Mouse (Mus musculus) heart, embryonic 14.5 days (tissue): Measurements from ENCODE around the gene Nkx2-3. TPM values are rescaled to one million over a fixed set of nuclear protein-coding genes. Genes with fewer than 3 reads are reported as not detected.

ENCODE experiments used
- ATAC-seq: fragments of 200-750 bp; cut with Nextera tagmentation; 2 replicates; pipeline ENCODE4 v1.8.0; 2017; ENCODE audit warnings: low read depth, moderate TSS enrichment; ENCODE audit not compliant: insufficient number of reproducible peaks, insufficient read depth, low FRiP score
- H3K27ac ChIP-seq, 2 experiments: fragments of 200-500 bp in 1 of 2; fragments of 300-500 bp in 1 of 2; sonication (generic) in 1 of 2; replicated peaks in 1 of 2; 2 replicates each; pipeline ENCODE4 v1.5.1; 2012 to 2014; ENCODE audit warnings: low read depth in 2 of 2, low read length in 2 of 2, control low read depth in 1 of 2, mild to moderate bottlenecking in 1 of 2, mixed read lengths in 1 of 2; ENCODE audit not compliant: control insufficient read depth in 1 of 2, insufficient read depth in 1 of 2
- H3K27me3 ChIP-seq: fragments of 300-500 bp; sonication (generic); 2 replicates; pipeline ENCODE4 v1.6.1; 2014; ENCODE audit warnings: mild to moderate bottlenecking, low read length, control low read depth; ENCODE audit not compliant: control insufficient read depth, insufficient read depth
- H3K36me3 ChIP-seq: fragments of 300-500 bp; sonication (generic); 2 replicates; pipeline ENCODE4 v1.6.1; 2014; ENCODE audit warnings: mild to moderate bottlenecking, control low read depth, low read length, mixed read lengths; ENCODE audit not compliant: control insufficient read depth, insufficient read depth
- H3K4me1 ChIP-seq, 2 experiments: fragments of 200-500 bp in 1 of 2; fragments of 300-500 bp in 1 of 2; sonication (generic) in 1 of 2; 2 replicates each; pipeline ENCODE4 v1.6.1; 2012 to 2014; ENCODE audit warnings: low read length in 2 of 2, control low read depth in 1 of 2, mixed read lengths in 1 of 2; ENCODE audit not compliant: control insufficient read depth in 2 of 2, insufficient read depth in 2 of 2
- H3K4me2 ChIP-seq: fragments of 300-500 bp; sonication (generic); 2 replicates; pipeline ENCODE4 v1.6.1; 2014; ENCODE audit warnings: mild to moderate bottlenecking, low read length
- H3K4me3 ChIP-seq, 2 experiments: fragments of 200-500 bp in 1 of 2; fragments of 300-500 bp in 1 of 2; sonication (generic) in 1 of 2; 2 replicates each; pipeline ENCODE4 v1.5.1; 2012 to 2014; ENCODE audit warnings: low read length in 2 of 2, mild to moderate bottlenecking in 2 of 2, control low read depth in 1 of 2, low read depth in 1 of 2, moderate library complexity in 1 of 2; ENCODE audit not compliant: control insufficient read depth in 1 of 2, insufficient read depth in 1 of 2
- H3K9ac ChIP-seq: fragments of 300-500 bp; sonication (generic); 2 replicates; pipeline ENCODE4 v1.6.1; 2014; ENCODE audit warnings: mild to moderate bottlenecking, low read length
- H3K9me3 ChIP-seq: fragments of 300-500 bp; sonication (generic); 2 replicates; pipeline ENCODE4 v1.6.1; 2016; ENCODE audit warnings: low read length, control low read depth; ENCODE audit not compliant: control insufficient read depth
- WGBS: fragments of 180-500 bp; shearing (Covaris S2); extraction: QIAGEN DNeasy Blood & Tissue Kit; methylation state at CpG from one replicate; pipeline ENCODE4 v1.1.7; 2014; 5-methylcytosine and 5-hydroxymethylcytosine counted together
- polyA plus RNA-seq: library from polyadenylated mRNA; unstranded; fragments of >200 nt; fragmentation: Nextera tagmentation; extraction: Ambion mirVana; gene quantifications from 2 replicates; pipeline ENCODE4 v1.2.1, GENCODE M21; 2014

The Nkx2-3 gene
- polyA plus RNA-seq, 1 experiment from 2014 or later: not detected

DNA sequence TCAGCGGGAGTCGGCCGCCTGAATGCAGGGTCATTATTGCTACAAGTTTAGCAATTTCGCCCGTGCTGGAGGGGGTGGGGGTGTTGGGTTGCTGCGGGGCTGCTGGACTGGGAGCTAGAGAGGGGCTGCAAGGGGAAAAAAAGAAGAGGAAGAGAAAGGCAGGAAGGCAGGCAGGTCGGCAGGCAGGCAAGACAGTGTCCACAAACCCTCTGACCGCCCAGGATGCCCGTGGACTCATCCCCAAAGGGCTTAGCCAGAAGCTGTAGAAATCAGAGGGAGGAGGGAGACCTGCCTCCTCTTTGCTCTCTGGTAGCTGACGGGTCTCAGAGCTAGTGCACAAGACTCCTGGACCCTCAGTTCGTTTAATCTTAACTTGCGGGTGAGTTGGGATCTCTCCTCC lies 4.8 kb downstream of the Nkx2-3 start:
- peak overlapping the region in 1 of 2 experiments; percentile 34; a peak in 1 of 4 replicates for H3K4me3 ChIP-seq
- no peaks in the 10 kb centered on the region for H3K9me3 ChIP-seq
- H3K9ac ChIP-seq: 0 out of 2 replicates have a peak overlapping the region, but pooled peaks have one; percentile 5
- peaks cover 97% of the 10 kb centered on the region for H3K27me3 ChIP-seq
- H3K4me1 ChIP-seq: peaks cover 4 to 26% of the 10 kb centered on the region in 2 experiments; a peak in 3 of 4 replicates
- WGBS: 2% methylated on average over 12 of the region's 12 CpGs
- no peak for ATAC-seq
- no peak overlapping the region for H3K27ac ChIP-seq
- no peaks in the 10 kb centered on the region for H3K36me3 ChIP-seq
- H3K4me2 ChIP-seq: peak overlapping the region; percentile 58; the same call in 1 of the 2 replicates

GRCm38 (mm10) chr19:43617761-43618349 lies 5.7 kb downstream of the Nkx2-3 start:
- Histone ChIP-seq H3K9ac (no peak overlapping the region), H3K4me3 (no peak overlapping the region), H3K27ac (no peak overlapping the region), H3K27me3 (peaks cover 97% of the 10 kb centered on the region), H3K36me3 (no peaks in the 10 kb centered on the region), H3K9me3 (no peaks in the 10 kb centered on the region), H3K4me1 (peaks cover 4 to 26% of the 10 kb centered on the region in 2 experiments; a peak in 3 of 4 replicates), H3K4me2 (no peak overlapping the region)
- ATAC-seq: no peak
- 45% methylated on average over 10 of the region's 10 CpGs for WGBS

- H3K27me3 ChIP-seq: peaks cover 97% of the 10 kb centered on the region
- H3K4me1 ChIP-seq: peaks cover 4 to 26% of the 10 kb centered on the region in 2 experiments; a peak in 3 of 4 replicates
- WGBS: 4% methylated on average over 5 of the region's 5 CpGs
- H3K27ac ChIP-seq: no peak overlapping the region
- no peak overlapping the region for H3K4me3 ChIP-seq
- no peak for ATAC-seq
- no peak overlapping the region for H3K9ac ChIP-seq
- no peaks in the 10 kb centered on the region for H3K36me3 ChIP-seq
- no peak overlapping the region for H3K4me2 ChIP-seq
- H3K9me3 ChIP-seq: no peaks in the 10 kb centered on the region
Measured at GRCm38 (mm10) chr19:43618505-43619030, 6.4 kb downstream of the Nkx2-3 start.

DNA sequence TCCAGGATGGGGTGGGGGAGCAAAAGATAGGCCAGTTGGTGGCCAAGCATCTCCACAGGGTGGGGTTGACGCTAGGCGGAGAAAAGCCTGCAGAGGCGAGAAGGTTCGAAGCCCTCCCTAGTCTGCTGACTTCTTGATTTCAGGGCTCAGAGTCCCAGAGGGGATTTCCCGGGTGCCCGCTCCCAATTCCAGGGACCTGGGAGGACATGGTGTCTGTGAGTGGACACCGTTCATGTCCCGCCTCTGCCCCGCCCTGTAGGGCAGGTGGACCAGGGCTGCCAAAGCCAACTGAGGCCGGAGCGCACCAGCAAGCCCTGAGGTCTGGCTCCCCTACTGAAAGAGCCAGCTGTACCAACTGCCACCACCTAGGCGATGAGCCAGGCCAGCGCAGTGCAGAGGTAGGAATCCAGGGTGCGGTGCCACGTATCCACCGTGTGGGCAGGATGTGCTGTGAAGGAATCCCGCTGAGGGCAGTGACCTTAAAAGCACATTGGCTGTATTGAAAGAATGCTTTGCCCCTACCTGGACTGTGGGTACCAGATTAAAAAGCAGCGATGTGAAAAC lies 7.9 kb downstream of the Nkx2-3 start:
- H3K4me3 ChIP-seq: no peak overlapping the region
- H3K9me3 ChIP-seq: no peaks in the 10 kb centered on the region
- H3K4me1 ChIP-seq: peaks cover 4 to 16% of the 10 kb centered on the region in 2 experiments; a peak in 3 of 4 replicates
- ATAC-seq: no peak
- no peak overlapping the region for H3K4me2 ChIP-seq
- peaks cover 99% of the 10 kb centered on the region for H3K27me3 ChIP-seq
- WGBS: 7% methylated on average over 18 of the region's 18 CpGs
- no peaks in the 10 kb centered on the region for H3K36me3 ChIP-seq
- no peak overlapping the region for H3K9ac ChIP-seq
- H3K27ac ChIP-seq: no peak overlapping the region

GRCm38 (mm10) chr19:43623913-43624312 lies 11.8 kb downstream of the Nkx2-3 start:
- no peak for ATAC-seq
- no peak overlapping the region for H3K27ac ChIP-seq
- H3K4me1 ChIP-seq: no peaks in the 10 kb centered on the region
- no peak overlapping the region for H3K4me2 ChIP-seq
- H3K36me3 ChIP-seq: no peaks in the 10 kb centered on the region
- H3K9ac ChIP-seq: no peak overlapping the region
- H3K9me3 ChIP-seq: no peaks in the 10 kb centered on the region
- WGBS: 35% methylated on average over 4 of the region's 4 CpGs
- peaks cover 74% of the 10 kb centered on the region for H3K27me3 ChIP-seq
- H3K4me3 ChIP-seq: no peak overlapping the region

- Histone ChIP-seq H3K27ac (no peak overlapping the region), H3K36me3 (no peaks in the 10 kb centered on the region), H3K9me3 (no peaks in the 10 kb centered on the region), H3K4me2 (no peak overlapping the region), H3K27me3 (peaks cover 62% of the 10 kb centered on the region), H3K4me1 (no peaks in the 10 kb centered on the region), H3K4me3 (no peak overlapping the region), H3K9ac (no peak overlapping the region)
- ATAC-seq: no peak
- 44% methylated on average over 3 of the region's 3 CpGs for WGBS
Measured at GRCm38 (mm10) chr19:43626160-43626559, 14.0 kb downstream of the Nkx2-3 start.

GRCm38 (mm10) chr19:43627345-43627744 lies 15.2 kb downstream of the Nkx2-3 start:
- Histone ChIP-seq H3K27me3 (peaks cover 50% of the 10 kb centered on the region), H3K9me3 (no peaks in the 10 kb centered on the region), H3K4me3 (no peak overlapping the region), H3K27ac (no peak overlapping the region), H3K9ac (no peak overlapping the region), H3K4me2 (no peak overlapping the region), H3K36me3 (no peaks in the 10 kb centered on the region), H3K4me1 (no peaks in the 10 kb centered on the region)
- no peak for ATAC-seq
- whole genome bisulfite sequencing: 88% methylated on average over 3 of the region's 3 CpGs
